Mouse (Mus musculus) MEL (cell line): ENCODE measurements around the gene Nrarp. TPM values are rescaled to one million over a fixed set of nuclear protein-coding genes. Genes with fewer than 3 reads are reported as not detected.

Experiments used
- DNase-seq: peaks from one replicate; pipeline ENCODE4 v3.0.0; 2011; ENCODE audit warnings: low read depth, low spot score
- H3K27ac ChIP-seq: 2 replicates; pipeline ENCODE4 v1.5.1; 2012; ENCODE audit warnings: low read depth, mild to moderate bottlenecking, control low read depth, low read length, moderate library complexity; ENCODE audit not compliant: control insufficient read depth
- H3K27me3 ChIP-seq, 2 experiments: fragments of 150-350 bp in 1 of 2; sonication (generic) in 1 of 2; 2 replicates each; pipeline ENCODE4 v1.6.1; 2012; ENCODE audit warnings: low read length in 2 of 2, mild to moderate bottlenecking in 2 of 2, improper control_type of control experiment in 1 of 2, moderate library complexity in 1 of 2; ENCODE audit not compliant: insufficient read depth in 2 of 2, control insufficient read depth in 1 of 2
- H3K36me3 ChIP-seq, 2 experiments: 2 replicates each; pipeline ENCODE4 v1.6.1; 2012 to 2014; ENCODE audit warnings: low read length in 2 of 2, improper control_type of control experiment in 1 of 2, inconsistent platforms in 1 of 2, mild to moderate bottlenecking in 1 of 2; ENCODE audit not compliant: insufficient read depth in 2 of 2, control insufficient read depth in 1 of 2
- H3K4me1 ChIP-seq, 2 experiments: fragments of 150-350 bp in 1 of 2; sonication (generic) in 1 of 2; 2 replicates each; pipeline ENCODE4 v1.6.1; 2012; ENCODE audit warnings: low read length in 2 of 2, improper control_type of control experiment in 1 of 2, mild to moderate bottlenecking in 1 of 2; ENCODE audit not compliant: insufficient read depth in 2 of 2, control insufficient read depth in 1 of 2
- H3K4me3 ChIP-seq, 2 experiments: fragments of 150-350 bp in 1 of 2; sonication (generic) in 1 of 2; 2 replicates each; pipeline ENCODE4 v1.5.1; 2012; ENCODE audit warnings: low read depth in 2 of 2, low read length in 2 of 2, mild to moderate bottlenecking in 2 of 2, moderate library complexity in 2 of 2, control low read depth in 1 of 2, improper control_type of control experiment in 1 of 2; ENCODE audit not compliant: control insufficient read depth in 1 of 2, insufficient read depth in 1 of 2
- H3K79me2 ChIP-seq: 2 replicates; pipeline ENCODE4 v1.6.1; 2012; ENCODE audit warnings: mild to moderate bottlenecking, low read length, moderate library complexity; ENCODE audit not compliant: control insufficient read depth, poor library complexity, insufficient read depth
- H3K9ac ChIP-seq: 2 replicates; pipeline ENCODE4 v1.6.1; 2012; ENCODE audit warnings: low read depth, mild to moderate bottlenecking, control low read depth, low read length, moderate library complexity; ENCODE audit not compliant: control insufficient read depth, poor library complexity, severe bottlenecking
- H3K9me3 ChIP-seq: fragments of 150-350 bp; sonication (generic); replicated peaks from 2 replicates; pipeline ENCODE4 v1.6.1; 2012; ENCODE audit warnings: mild to moderate bottlenecking, low read length, improper control_type of control experiment, moderate library complexity; ENCODE audit not compliant: insufficient read depth
- BHLHE40 ChIP-seq: IDR thresholded peaks from 2 replicates; pipeline ENCODE4 v1.6.1; 2012; ENCODE audit warnings: low read depth, mild to moderate bottlenecking, inconsistent platforms, low read length, improper control_type of control experiment, borderline replicate concordance
- CHD1 ChIP-seq: IDR thresholded peaks from 2 replicates; pipeline ENCODE4 v1.6.1; 2012; ENCODE audit warnings: low read depth, mild to moderate bottlenecking, inconsistent platforms, low read length, improper control_type of control experiment
- CHD2 ChIP-seq: IDR thresholded peaks from 2 replicates; pipeline ENCODE4 v1.6.1; 2011; ENCODE audit warnings: low read length, improper control_type of control experiment
- CTCF ChIP-seq, 3 experiments: IDR thresholded peaks in 2 of 3; conservative IDR thresholded peaks in 1 of 3; 2 replicates each; pipeline ENCODE4 v1.5.1; 2011 to 2012; ENCODE audit warnings: low read length in 3 of 3, low read depth in 2 of 3, mild to moderate bottlenecking in 2 of 3, improper control_type of control experiment in 1 of 3, inconsistent platforms in 1 of 3, mixed read lengths in 1 of 3, moderate library complexity in 1 of 3; ENCODE audit not compliant: control insufficient read depth in 1 of 3, insufficient read depth in 1 of 3, poor library complexity in 1 of 3, severe bottlenecking in 1 of 3
- E2F4 ChIP-seq: IDR thresholded peaks from 2 replicates; pipeline ENCODE4 v1.6.1; 2011; ENCODE audit warnings: low read depth, low read length, improper control_type of control experiment, borderline replicate concordance
- EP300 ChIP-seq, 2 experiments: IDR thresholded peaks; 2 replicates each; pipeline ENCODE4 v1.6.1; 2011; ENCODE audit warnings: improper control_type of control experiment in 2 of 2, low read length in 2 of 2, low read depth in 1 of 2, mild to moderate bottlenecking in 1 of 2
- GATA1 ChIP-seq: IDR thresholded peaks from 2 replicates; pipeline ENCODE4 v1.6.1; 2011; ENCODE audit warnings: low read depth, low read length, improper control_type of control experiment
- HCFC1 ChIP-seq: IDR thresholded peaks from 2 replicates; pipeline ENCODE4 v1.6.1; 2012; ENCODE audit warnings: low read depth, mild to moderate bottlenecking, inconsistent platforms, low read length, improper control_type of control experiment, moderate library complexity
- KAT2A ChIP-seq: conservative IDR thresholded peaks from 2 replicates; pipeline ENCODE4 v1.6.1; 2012; ENCODE audit warnings: low read depth, low read length, improper control_type of control experiment, inconsistent platforms
- MAFK ChIP-seq: IDR thresholded peaks from 2 replicates; pipeline ENCODE4 v1.6.1; 2011; ENCODE audit warnings: low read depth, mild to moderate bottlenecking, low read length, improper control_type of control experiment, borderline replicate concordance
- MAX ChIP-seq: IDR thresholded peaks from 2 replicates; pipeline ENCODE4 v1.6.1; 2011; ENCODE audit warnings: low read length, improper control_type of control experiment
- MXI1 ChIP-seq: IDR thresholded peaks from 2 replicates; pipeline ENCODE4 v1.6.1; 2011; ENCODE audit warnings: mild to moderate bottlenecking, low read depth, low read length, improper control_type of control experiment
- MYC ChIP-seq: IDR thresholded peaks from 2 replicates; pipeline ENCODE4 v1.6.1; 2011; ENCODE audit warnings: low read depth, mild to moderate bottlenecking, low read length, improper control_type of control experiment, moderate library complexity
- NELFE ChIP-seq: IDR thresholded peaks from 2 replicates; pipeline ENCODE4 v1.6.1; 2011; ENCODE audit warnings: low read depth, low read length, improper control_type of control experiment
- NRF1 ChIP-seq: IDR thresholded peaks from 2 replicates; pipeline ENCODE4 v1.6.1; 2014; ENCODE audit warnings: low read depth, mild to moderate bottlenecking, inconsistent platforms, low read length, improper control_type of control experiment, moderate library complexity; ENCODE audit not compliant: poor library complexity, insufficient read depth, severe bottlenecking
- POLR2AphosphoS2 ChIP-seq: IDR thresholded peaks from 2 replicates; pipeline ENCODE4 v1.6.1; 2011; ENCODE audit warnings: low read length, improper control_type of control experiment
- POLR2AphosphoS5 ChIP-seq: IDR thresholded peaks from 2 replicates; pipeline ENCODE4 v1.6.1; 2012; ENCODE audit warnings: low read depth, borderline replicate concordance, mild to moderate bottlenecking, inconsistent platforms, low read length, moderate library complexity, mixed read lengths
- RAD21 ChIP-seq: IDR thresholded peaks from 2 replicates; pipeline ENCODE4 v1.6.1; 2011; ENCODE audit warnings: mild to moderate bottlenecking, low read depth, low read length, improper control_type of control experiment
- RCOR1 ChIP-seq: IDR thresholded peaks from 2 replicates; pipeline ENCODE4 v1.6.1; 2012; ENCODE audit warnings: low read depth, mild to moderate bottlenecking, inconsistent platforms, low read length, improper control_type of control experiment
- SMC3 ChIP-seq: IDR thresholded peaks from 2 replicates; pipeline ENCODE4 v1.6.1; 2011; ENCODE audit warnings: low read depth, low read length, improper control_type of control experiment
- TAL1 ChIP-seq: IDR thresholded peaks from 2 replicates; pipeline ENCODE4 v1.6.1; 2012; ENCODE audit warnings: mild to moderate bottlenecking, inconsistent platforms, low read length, moderate library complexity, mixed read lengths
- UBTF ChIP-seq: IDR thresholded peaks from 2 replicates; pipeline ENCODE4 v1.6.1; 2012; ENCODE audit warnings: low read depth, mild to moderate bottlenecking, inconsistent platforms, low read length, improper control_type of control experiment, moderate library complexity, borderline replicate concordance; ENCODE audit not compliant: insufficient read depth
- ZKSCAN1 ChIP-seq: IDR thresholded peaks from 2 replicates; pipeline ENCODE4 v1.6.1; 2012; ENCODE audit warnings: low read depth, mild to moderate bottlenecking, inconsistent platforms, low read length, improper control_type of control experiment, moderate library complexity
- polyA plus RNA-seq, 2 experiments: library from polyadenylated mRNA; stranded (reverse) in 1 of 2; unstranded in 1 of 2; fragments of >175 nt in 1 of 2; fragments of >200 nt in 1 of 2; gene quantifications; 2 replicates each; pipeline versions ENCODE4 v1.2.1 to v1.2.4; 2012; ENCODE audit warnings: low replicate concordance in 2 of 2, low read depth in 1 of 2; ENCODE audit not compliant: insufficient read length in 2 of 2, insufficient read depth in 1 of 2, missing spikeins in 1 of 2
- total RNA-seq: library from RNA; depleted of rRNA; stranded (reverse); fragments of 300-350 nt; gene quantifications from 2 replicates; pipeline ENCODE4 v1.2.3, GENCODE M21; 2012

Gene Nrarp
- total and polyA plus RNA-seq, 3 experiments = 6.5 to 12.3 TPM; not detected in 1

- H3K9ac ChIP-seq = no peak overlapping the region
- no peak overlapping the region for H3K27ac ChIP-seq
- TF ChIP-seq BHLHE40 (no peak), KAT2A (no peak), MYC (no peak), MXI1 (no peak), CHD2 (no peak), GATA1 (no peak), RAD21 (no peak), UBTF (no peak), MAFK (no peak), RCOR1 (no peak), ZKSCAN1 (no peak), HCFC1 (no peak), CTCF (IDR thresholded peaks at IDR 0.05 in 2 of 3, conservative IDR thresholded peaks at IDR 0.05 in 1 of 3; ENCODE audit: control insufficient read depth in 1 of 3, insufficient read depth in 1 of 3, low read depth in 2 of 3, low read length in 3 of 3, poor library complexity in 1 of 3, severe bottlenecking in 1 of 3) (no peak), NELFE (no peak), POLR2AphosphoS2 (no peak), MAX (no peak), SMC3 (no peak)
- no peak for DNase-seq
- H3K36me3 ChIP-seq = no peaks in the 10 kb centered on the region
- no peaks in the 10 kb centered on the region for H3K4me1 ChIP-seq
- no peak overlapping the region for H3K4me3 ChIP-seq
- H3K9me3 ChIP-seq = no peaks in the 10 kb centered on the region
- no peaks in the 10 kb centered on the region for H3K27me3 ChIP-seq
- H3K79me2 ChIP-seq = no peaks in the 10 kb centered on the region
Measured at GRCm38 (mm10) chr2:25145346-25145745, 35.2 kb upstream of the Nrarp start.

- Histone ChIP-seq H3K27me3 (no peaks in the 10 kb centered on the region), H3K9ac (no peak overlapping the region), H3K36me3 (no peaks in the 10 kb centered on the region), H3K9me3 (no peaks in the 10 kb centered on the region), H3K4me3 (no peak overlapping the region), H3K27ac (no peak overlapping the region), H3K4me1 (peaks cover 0 to 2% of the 10 kb centered on the region in 2 experiments; a peak in 1 of 4 replicates), H3K79me2 (no peaks in the 10 kb centered on the region)
- TF ChIP-seq NRF1 (no peak), TAL1 (no peak), EP300 (IDR thresholded peaks at IDR 0.05; ENCODE audit: low read depth in 1 of 2, low read length in 2 of 2) (no peak), ZKSCAN1 (no peak), MAFK (no peak), E2F4 (no peak), POLR2AphosphoS5 (no peak), CHD1 (no peak), MYC (no peak), BHLHE40 (no peak)
- no peak for DNase-seq
Measured at GRCm38 (mm10) chr2:25147398-25147797, 33.2 kb upstream of the Nrarp start.
